Mouse (Mus musculus): ENCODE measurements around the gene Il1f8.
"Not testable (repeated sequence)": the region's sequence is repeated elsewhere in the genome, so short reads cannot be mapped to it uniquely, and the experiment has no call there.

Il1f8 gene

GRCm38 (mm10) chr2:24152861-24153260 is at the start of gene Il1f8:
Gene Il1f8, plus strand, starts transcription at chr2:24153161.
- DNase-seq, result no peak

GRCm38 (mm10) chr2:24103619-24104289 is 49.2 kb upstream of the Il1f8 start:
- no peak for DNase-seq

GRCm38 (mm10) chr2:24109085-24109484 is 43.9 kb upstream of the Il1f8 start:
- no peak for DNase-seq

GRCm38 (mm10) chr2:24134373-24134772 is 18.6 kb upstream of the Il1f8 start:
- DNase-seq, result no peak

- DNase-seq, result not testable (repeated sequence)
Measured at GRCm38 (mm10) chr2:24181683-24182331, 28.8 kb downstream of the Il1f8 start.

- DNase-seq, result not testable (repeated sequence)
Measured at GRCm38 (mm10) chr2:24182423-24183147, 29.6 kb downstream of the Il1f8 start.

- not testable (repeated sequence) for DNase-seq
Measured at GRCm38 (mm10) chr2:24184092-24184491, 31.1 kb downstream of the Il1f8 start.

- DNase-seq, result no peak
Measured at GRCm38 (mm10) chr2:24186176-24186575, 33.2 kb downstream of the Il1f8 start, which contains the start of gene Il1f9. Gene Il1f9, plus strand, starts transcription at chr2:24186476.

GRCm38 (mm10) chr2:24187585-24187984 is 34.6 kb downstream of the Il1f8 start:
- DNase-seq, result no peak

GRCm38 (mm10) chr2:24188189-24188588 is 35.2 kb downstream of the Il1f8 start:
- no peak for DNase-seq
